Mouse (Mus musculus) lung, postnatal 0 days (tissue): ENCODE measurements around the gene Trim44. TPM values are rescaled to one million over a fixed set of nuclear protein-coding genes. Genes with fewer than 3 reads are reported as not detected.

Experiments
- ATAC-seq: fragments of 200-750 bp; cut with Nextera tagmentation; 2 replicates; pipeline ENCODE4 v1.8.0; 2017; ENCODE audit warnings: moderate library complexity
- DNase-seq: peaks from one replicate; pipeline ENCODE4 v3.0.0-alpha.2; 2016; ENCODE audit warnings: low spot score
- H3K27ac ChIP-seq: fragments of 300-500 bp; sonication (generic); 2 replicates; pipeline ENCODE4 v1.5.1; 2014; ENCODE audit warnings: antibody characterized with exemption, mild to moderate bottlenecking, low read length, mixed read lengths
- H3K27me3 ChIP-seq: fragments of 300-500 bp; sonication (generic); replicated peaks from 2 replicates; pipeline ENCODE4 v1.6.1; 2014; ENCODE audit warnings: low read length, mixed read lengths; ENCODE audit not compliant: insufficient read depth
- H3K36me3 ChIP-seq: fragments of 300-500 bp; sonication (generic); 2 replicates; pipeline ENCODE4 v1.6.1; 2014; ENCODE audit warnings: low read length, mixed read lengths; ENCODE audit not compliant: insufficient read depth
- H3K4me1 ChIP-seq: fragments of 300-500 bp; sonication (generic); 2 replicates; pipeline ENCODE4 v1.6.1; 2014; ENCODE audit warnings: antibody characterized with exemption, low read depth, low read length, mixed read lengths; ENCODE audit not compliant: insufficient read depth
- H3K4me2 ChIP-seq: fragments of 300-500 bp; sonication (generic); replicated peaks from 2 replicates; pipeline ENCODE4 v1.6.1; 2014; ENCODE audit warnings: low read depth, mild to moderate bottlenecking, low read length, moderate library complexity, mixed read lengths
- H3K4me3 ChIP-seq: fragments of 300-500 bp; sonication (generic); 2 replicates; pipeline ENCODE4 v1.5.1; 2014; ENCODE audit warnings: low read depth, low read length
- H3K9ac ChIP-seq: fragments of 300-500 bp; sonication (generic); replicated peaks from 2 replicates; pipeline ENCODE4 v1.6.1; 2014; ENCODE audit warnings: low read depth, mild to moderate bottlenecking
- H3K9me3 ChIP-seq: fragments of 300-500 bp; sonication (generic); 2 replicates; pipeline ENCODE4 v1.6.1; 2016; ENCODE audit warnings: low read length, mixed read lengths
- CTCF ChIP-seq: IDR thresholded peaks from 2 replicates; pipeline ENCODE4 v1.5.1; 2016; ENCODE audit warnings: antibody characterized with exemption, mild to moderate bottlenecking
- EP300 ChIP-seq: IDR thresholded peaks from 2 replicates; pipeline ENCODE4 v1.6.1; 2016; ENCODE audit warnings: antibody characterized with exemption, mild to moderate bottlenecking, control low read depth
- WGBS: fragments of 180-500 bp; shearing (Covaris S2); extraction: QIAGEN DNeasy Blood & Tissue Kit; methylation state at CpG from one replicate; pipeline ENCODE4 v1.1.7; 2014; 5-methylcytosine and 5-hydroxymethylcytosine counted together
- polyA plus RNA-seq: library from polyadenylated mRNA; unstranded; fragments of >200 nt; fragmentation: Nextera tagmentation; extraction: Ambion mirVana; gene quantifications from 2 replicates; pipeline ENCODE4 v1.2.1, GENCODE M21; 2015

Gene Trim44
- polyA plus RNA-seq, 1 experiment from 2014 or later: 12.7 TPM

DNA sequence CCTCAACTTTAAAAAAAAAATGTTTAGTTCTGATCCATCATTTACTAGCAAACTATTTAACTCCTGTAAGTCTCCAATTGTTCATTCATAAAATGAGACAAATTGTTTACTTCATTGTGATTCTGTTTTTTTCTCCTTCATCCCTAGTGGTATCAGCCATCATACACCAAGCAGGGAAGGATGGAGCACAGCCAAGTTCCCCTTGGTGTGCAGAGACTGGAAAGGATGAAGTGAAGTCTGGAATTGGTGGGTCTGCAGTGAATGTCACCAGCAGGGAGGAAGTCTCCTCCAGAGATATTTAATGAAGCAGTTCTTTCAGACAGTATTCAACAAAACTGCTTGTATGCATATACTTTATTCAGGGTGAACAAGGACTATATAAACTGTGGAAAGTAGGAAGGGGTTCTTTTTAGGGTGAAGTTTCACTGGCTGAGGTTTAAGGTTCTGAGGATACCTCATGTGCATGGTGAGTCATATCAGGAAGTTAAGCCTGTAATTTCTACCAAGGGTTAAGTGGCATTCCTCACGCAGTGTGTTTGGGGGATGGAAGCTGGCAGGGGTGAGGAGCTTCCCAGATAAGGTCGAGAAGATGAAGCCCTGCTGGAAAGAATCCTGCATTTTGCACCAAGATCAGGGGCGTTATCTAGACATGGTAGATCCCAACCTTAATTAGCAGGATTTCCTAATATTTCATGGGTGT, 34.1 kb downstream of the Trim44 start:
- Histone ChIP-seq H3K4me2 (no peak overlapping the region), H3K9me3 (no peaks in the 10 kb centered on the region), H3K9ac (no peak overlapping the region), H3K27me3 (no peaks in the 10 kb centered on the region), H3K4me1 (0 out of 2 replicates have a peak, but pooled peaks cover 3% of the 10 kb centered on the region), H3K36me3 (no peaks in the 10 kb centered on the region), H3K27ac (no peak overlapping the region), H3K4me3 (no peak overlapping the region)
- WGBS: 36% methylated on average over 3 of the region's 3 CpGs
- no peak for ATAC-seq
- no peak for DNase-seq
- TF ChIP-seq EP300 (no peak), CTCF (no peak)

DNA sequence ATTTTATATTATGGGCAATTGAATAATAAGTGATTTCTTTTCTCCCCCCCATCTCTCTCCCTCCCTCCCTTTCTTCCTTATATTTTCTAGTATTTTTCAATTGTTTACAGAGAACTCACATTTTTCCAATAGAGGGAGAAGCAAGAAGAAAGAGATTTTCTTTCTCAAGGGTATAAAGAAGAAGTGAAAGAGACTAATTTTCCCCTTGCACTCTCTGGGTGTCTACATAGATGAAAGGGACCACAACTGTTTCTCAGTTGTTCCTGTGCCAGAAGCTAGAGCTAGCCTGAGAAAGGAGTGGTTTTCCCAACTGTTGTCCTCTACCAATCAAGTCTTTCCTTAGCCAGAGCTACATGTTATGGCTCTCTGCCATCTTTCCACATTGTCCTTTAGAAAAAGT, 34.9 kb downstream of the Trim44 start:
- H3K36me3 ChIP-seq: no peaks in the 10 kb centered on the region
- no peaks in the 10 kb centered on the region for H3K27me3 ChIP-seq
- H3K4me1 ChIP-seq: 0 out of 2 replicates have a peak, but pooled peaks cover 3% of the 10 kb centered on the region
- H3K9ac ChIP-seq: no peak overlapping the region
- H3K27ac ChIP-seq: no peak overlapping the region
- no peak for DNase-seq
- no peaks in the 10 kb centered on the region for H3K9me3 ChIP-seq
- ATAC-seq: no peak
- no peak overlapping the region for H3K4me3 ChIP-seq
- TF ChIP-seq EP300: no peak
- TF ChIP-seq CTCF: no peak
- H3K4me2 ChIP-seq: no peak overlapping the region

DNA sequence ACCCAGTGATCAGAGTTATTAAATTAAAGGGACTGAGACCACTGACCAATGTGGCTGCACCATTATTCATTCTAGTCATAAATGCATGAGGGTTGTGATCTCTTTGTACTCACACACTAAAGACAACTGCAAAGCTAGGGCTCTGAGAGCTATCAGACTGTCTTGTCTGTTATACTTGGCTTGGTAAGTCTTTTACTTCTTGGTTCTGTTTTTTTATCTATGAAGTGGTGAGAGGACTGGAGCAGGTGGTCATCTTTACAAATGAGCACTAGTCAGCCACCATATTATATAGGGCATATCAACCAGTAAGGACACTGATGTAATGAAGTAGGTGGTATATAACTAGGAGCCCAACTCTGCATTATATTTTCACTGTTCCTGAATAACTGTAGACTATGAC, 36.3 kb downstream of the Trim44 start:
- H3K4me1 ChIP-seq: 0 out of 2 replicates have a peak, but pooled peaks cover 3% of the 10 kb centered on the region
- H3K9ac ChIP-seq: no peak overlapping the region
- H3K27me3 ChIP-seq: no peaks in the 10 kb centered on the region
- H3K36me3 ChIP-seq: no peaks in the 10 kb centered on the region
- no peaks in the 10 kb centered on the region for H3K9me3 ChIP-seq
- no peak overlapping the region for H3K4me2 ChIP-seq
- no peak for DNase-seq
- ATAC-seq: no peak
- H3K4me3 ChIP-seq: no peak overlapping the region
- no peak overlapping the region for H3K27ac ChIP-seq
- TF ChIP-seq CTCF (no peak), EP300 (no peak)

DNA sequence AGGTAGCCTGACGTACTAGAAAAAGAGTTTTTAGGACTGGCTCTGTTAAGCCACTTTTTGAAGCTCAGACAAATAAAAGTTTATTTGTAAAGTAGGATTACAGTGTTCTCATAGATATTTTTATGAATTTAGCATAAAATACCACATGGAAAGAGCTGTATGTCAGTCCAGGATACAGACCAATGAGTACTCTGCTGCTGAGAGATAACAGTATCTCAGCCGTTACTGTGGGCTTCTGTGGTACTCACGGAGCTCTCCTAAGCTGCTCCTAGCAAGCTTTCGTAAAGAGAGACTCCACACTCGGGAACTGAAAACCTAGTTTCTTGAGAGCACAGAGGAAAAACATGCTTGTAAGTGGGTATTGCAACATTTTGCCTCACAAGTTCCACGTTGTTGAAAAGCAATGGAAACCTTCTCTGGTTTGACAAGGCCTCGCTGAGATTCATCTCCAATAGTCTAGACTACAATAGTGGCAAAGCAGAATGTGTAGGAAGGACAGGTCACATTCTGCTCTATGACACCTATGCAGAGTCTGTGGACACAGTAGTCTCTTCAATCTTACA, 41.6 kb downstream of the Trim44 start:
- Histone ChIP-seq H3K36me3 (no peaks in the 10 kb centered on the region), H3K4me1 (peaks cover 4% of the 10 kb centered on the region; the same call in 1 of the 2 replicates), H3K27ac (peak overlapping the region; percentile 45; the same call in 1 of the 2 replicates), H3K9ac (no peak overlapping the region), H3K4me3 (no peak overlapping the region), H3K9me3 (no peaks in the 10 kb centered on the region), H3K27me3 (no peaks in the 10 kb centered on the region), H3K4me2 (no peak overlapping the region)
- 57% methylated on average over 7 of the region's 7 CpGs for WGBS
- ATAC-seq (peak; percentile 44; the same call in 1 of the 2 replicates), DNase-seq (peak; percentile 74)
- TF ChIP-seq EP300 (peak; percentile 20; the same call in 1 of the 2 replicates), CTCF (no peak)

DNA sequence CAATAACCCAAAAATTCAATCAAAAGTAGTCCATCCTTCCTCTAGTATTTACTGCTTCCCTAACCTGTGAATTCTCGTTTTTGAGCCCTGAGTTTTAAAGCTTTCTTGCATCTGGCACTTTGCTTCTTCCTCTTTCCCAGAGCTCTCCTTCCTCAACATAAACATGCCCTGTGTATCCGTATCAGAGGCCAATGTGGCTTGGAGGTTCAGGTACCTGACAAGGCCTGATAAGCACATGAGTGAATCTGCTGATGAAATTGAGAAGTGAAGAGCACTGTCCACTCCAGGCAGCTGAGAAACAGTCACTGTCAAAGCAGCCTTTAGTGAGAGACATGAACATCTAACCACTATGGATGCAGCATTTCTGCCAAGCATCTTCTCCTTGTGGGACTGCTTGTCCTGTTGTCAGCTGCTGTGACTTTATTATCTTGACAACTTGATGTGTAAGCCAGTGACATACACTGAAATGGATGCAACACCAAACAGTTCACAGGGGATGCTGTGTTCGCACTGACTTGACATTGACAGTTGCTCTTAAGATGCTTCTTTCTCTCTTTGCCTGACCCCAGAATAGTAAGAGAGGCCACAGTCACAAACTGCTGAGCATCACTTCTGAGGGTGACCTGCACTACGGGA, 42.9 kb downstream of the Trim44 start:
- Histone ChIP-seq H3K36me3 (no peaks in the 10 kb centered on the region), H3K27me3 (no peaks in the 10 kb centered on the region), H3K4me3 (no peak overlapping the region), H3K9ac (no peak overlapping the region), H3K4me1 (peaks cover 4% of the 10 kb centered on the region; the same call in 1 of the 2 replicates), H3K9me3 (no peaks in the 10 kb centered on the region), H3K27ac (no peak overlapping the region), H3K4me2 (no peak overlapping the region)
- TF ChIP-seq CTCF (no peak), EP300 (no peak)
- ATAC-seq (no peak), DNase-seq (no peak)
- WGBS: 74% methylated on average over 4 of the region's 4 CpGs

DNA sequence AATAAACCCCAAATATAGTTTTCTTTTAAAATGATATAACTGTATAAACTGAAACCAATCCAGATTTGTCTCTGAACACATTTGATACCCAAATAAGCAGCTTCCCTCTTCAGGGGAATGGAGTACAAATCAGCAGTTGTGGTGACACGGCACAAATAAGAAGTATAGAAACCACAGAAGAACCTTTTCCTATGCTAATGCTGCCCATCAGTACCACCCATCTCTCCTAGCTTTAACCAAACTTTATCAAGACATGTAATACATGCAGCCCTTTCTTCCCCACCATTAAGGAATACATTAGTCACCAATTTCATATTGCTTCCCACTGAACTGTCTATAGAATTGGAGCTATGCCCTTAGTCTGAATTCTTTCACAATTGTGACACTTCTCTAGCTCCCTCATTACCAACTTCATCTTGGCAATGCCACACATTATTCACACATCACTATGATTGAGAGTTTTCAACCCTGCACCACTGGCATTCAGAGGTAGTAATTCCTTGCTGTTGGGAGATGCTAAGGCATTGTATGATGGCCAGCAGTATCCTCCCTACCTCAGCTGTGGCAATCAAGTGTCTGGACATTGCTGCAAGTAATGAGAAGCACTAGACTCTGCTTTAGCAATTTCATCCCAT, 44.6 kb downstream of the Trim44 start:
- no peak for DNase-seq
- no peaks in the 10 kb centered on the region for H3K36me3 ChIP-seq
- H3K9ac ChIP-seq: no peak overlapping the region
- H3K4me2 ChIP-seq: no peak overlapping the region
- H3K4me3 ChIP-seq: no peak overlapping the region
- 70% methylated on average over 1 of the region's 1 CpGs for WGBS
- no peak for ATAC-seq
- no peaks in the 10 kb centered on the region for H3K9me3 ChIP-seq
- peak overlapping the region; percentile 20; the same call in 1 of the 2 replicates for H3K27ac ChIP-seq
- peaks cover 4% of the 10 kb centered on the region; the same call in 1 of the 2 replicates for H3K4me1 ChIP-seq
- TF ChIP-seq CTCF (no peak), EP300 (no peak)
- no peaks in the 10 kb centered on the region for H3K27me3 ChIP-seq
